Mouse (Mus musculus) megakaryocyte, embryonic 14.5 days (primary cell): ENCODE results near the gene Phf21a.

Experiments
- FLI1 ChIP-seq: IDR thresholded peaks from 2 replicates; pipeline ENCODE4 v1.6.1; 2012; ENCODE audit warnings: low read length, inconsistent platforms, mixed read lengths
- GATA1 ChIP-seq: IDR thresholded peaks from 3 replicates; pipeline ENCODE4 v1.6.1; 2012; ENCODE audit warnings: mixed read lengths, low read length, inconsistent platforms, borderline replicate concordance

DNA sequence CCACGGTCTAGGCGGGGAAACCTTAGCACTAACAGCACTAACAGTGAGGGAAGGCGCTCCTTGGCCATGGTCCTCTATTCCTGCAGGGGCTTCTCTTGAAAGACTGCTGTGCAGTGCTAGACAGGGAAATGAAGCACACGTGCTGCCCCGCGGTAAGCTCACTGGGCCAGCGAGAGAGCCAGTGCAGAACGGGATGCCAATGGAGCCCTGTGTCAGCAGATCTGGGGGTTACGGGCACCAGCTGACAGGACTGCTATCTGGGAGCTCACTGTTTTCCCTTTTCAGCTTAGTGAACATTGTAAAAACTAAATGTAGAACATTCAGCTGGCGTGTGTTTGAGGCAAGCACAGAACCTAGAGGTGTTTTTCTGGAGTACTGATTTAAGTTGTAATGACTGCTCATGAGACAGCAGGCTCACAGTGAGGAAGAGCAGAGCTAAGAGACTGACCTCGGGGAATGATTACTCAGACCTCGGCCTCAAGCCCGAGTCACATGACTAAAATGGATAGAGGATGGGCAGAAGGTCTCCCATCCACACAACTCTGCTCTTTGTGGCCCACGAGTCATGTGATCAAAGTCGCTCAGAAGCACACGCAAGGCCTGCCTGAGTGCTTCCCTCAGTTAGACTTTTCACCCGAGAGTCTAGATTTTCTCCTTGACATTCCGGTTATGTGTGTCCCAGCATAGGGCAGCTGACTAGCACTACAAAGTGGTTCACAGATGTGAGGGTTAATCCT is 315.6 kb downstream of the Phf21a start:
- TF ChIP-seq GATA1: no peak
- TF ChIP-seq FLI1: no peak
